Mouse (Mus musculus) Patski (cell line): ENCODE results near the gene Asb6. TPM values are rescaled to one million over a fixed set of nuclear protein-coding genes. Genes with fewer than 3 reads are reported as not detected.
A peak's percentile ranks its signal among the peaks of the same experiment; 100 is the strongest.

ENCODE experiments used
- ATAC-seq: fragments of 100-300 bp; one replicate; pipeline ENCODE4 v1.8.0; 2021
- CTCF ChIA-PET: fragments of 350-600 bp; sonication (Branson Sonifier 250); formaldehyde crosslinking; loops from one replicate; lab custom pipeline; 2022; ENCODE audit warnings: inconsistent platforms; lab: Charles Lee
- POLR2A ChIA-PET: fragments of 350-600 bp; sonication (Branson Sonifier 250); formaldehyde crosslinking; loops from one replicate; lab custom pipeline; 2022; ENCODE audit warnings: antibody characterized with exemption, inconsistent platforms; lab: Charles Lee
- DNase-seq: peaks from one replicate; pipeline ENCODE4 v3.0.0-alpha.2; 2011; ENCODE audit warnings: low read depth, low spot score
- H3K27me3 ChIP-seq: fragments of 371-371 bp; one replicate; pipeline ENCODE4 v1.5.1; 2021
- CTCF ChIP-seq: fragments of 100-300 bp; IDR thresholded peaks from one replicate; pipeline ENCODE4 v1.5.1; 2021
- in situ Hi-C: fragments of 300-500 bp; cut with MboI; formaldehyde crosslinking; loops from 3 replicates; pipeline ENCODE4 v1.11.1; 2018; ENCODE audit warnings: low pct_unique_long_range_greater_than_20kb, mixed read lengths
- polyA plus RNA-seq: library from polyadenylated mRNA; unstranded; gene quantifications from one replicate; pipeline ENCODE4 v1.2.3, GENCODE M21; 2021

Gene Asb6
- polyA plus RNA-seq, 1 experiment from 2014 or later, result 36.8 TPM

DNA sequence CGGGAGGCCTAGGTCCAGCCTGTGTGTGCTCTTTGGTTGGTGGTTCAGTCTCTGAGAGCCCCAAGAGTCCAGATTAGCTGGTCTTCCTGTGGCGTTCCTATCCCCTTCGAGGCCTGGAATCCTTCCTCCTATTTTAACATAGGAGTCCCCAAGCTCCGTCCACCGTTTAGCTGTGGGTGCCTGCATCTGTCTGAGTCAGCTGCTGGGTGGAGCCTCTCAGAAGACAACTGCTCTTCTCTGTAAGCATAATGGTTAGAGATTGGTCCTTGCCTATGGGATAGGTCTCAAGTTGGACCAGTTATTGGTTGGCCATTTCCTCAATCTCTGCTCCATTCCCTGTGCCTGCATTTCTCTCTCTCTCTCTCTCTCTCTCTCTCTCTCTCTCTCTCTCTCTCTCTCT is 29.6 kb upstream of the Asb6 start:
- ChIA-PET POLR2A (no interaction called here), CTCF (no interaction called here)
- in situ Hi-C loops, result no loop called here
- H3K27me3 ChIP-seq, result no peaks in the 10 kb centered on the region
- no peak for DNase-seq
- ATAC-seq, result no peak
- TF ChIP-seq CTCF, result no peak

DNA sequence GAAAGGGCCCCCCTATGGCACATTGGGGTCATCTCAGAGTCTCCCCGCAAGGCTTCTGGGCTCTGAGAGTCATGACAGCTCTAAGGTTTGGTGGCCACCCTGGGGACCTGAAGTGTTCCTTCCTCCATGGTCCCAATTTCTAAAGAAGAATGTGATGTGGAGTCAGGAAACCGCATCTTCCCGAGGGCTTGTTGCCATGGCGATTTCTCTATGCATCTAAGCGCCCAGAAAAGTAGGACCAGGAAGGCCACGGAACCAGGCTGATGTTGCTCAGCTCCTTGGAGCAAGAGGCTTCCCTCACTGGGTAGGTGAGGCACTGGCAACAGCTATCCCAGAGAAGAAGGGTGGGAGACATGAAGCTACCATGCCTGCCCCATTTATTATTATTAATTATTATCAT is 26.9 kb upstream of the Asb6 start:
- ATAC-seq (no peak), DNase-seq (no peak)
- in situ Hi-C loops, result no loop called here
- ChIA-PET CTCF (interaction anchor here (1.1 kb wide), 1 partner anchor 15 kb away, joined by 4 read pairs; no protein-coding TSS in a partner anchor), POLR2A (no interaction called here)
- no peaks in the 10 kb centered on the region for H3K27me3 ChIP-seq
- TF ChIP-seq CTCF, result no peak

DNA sequence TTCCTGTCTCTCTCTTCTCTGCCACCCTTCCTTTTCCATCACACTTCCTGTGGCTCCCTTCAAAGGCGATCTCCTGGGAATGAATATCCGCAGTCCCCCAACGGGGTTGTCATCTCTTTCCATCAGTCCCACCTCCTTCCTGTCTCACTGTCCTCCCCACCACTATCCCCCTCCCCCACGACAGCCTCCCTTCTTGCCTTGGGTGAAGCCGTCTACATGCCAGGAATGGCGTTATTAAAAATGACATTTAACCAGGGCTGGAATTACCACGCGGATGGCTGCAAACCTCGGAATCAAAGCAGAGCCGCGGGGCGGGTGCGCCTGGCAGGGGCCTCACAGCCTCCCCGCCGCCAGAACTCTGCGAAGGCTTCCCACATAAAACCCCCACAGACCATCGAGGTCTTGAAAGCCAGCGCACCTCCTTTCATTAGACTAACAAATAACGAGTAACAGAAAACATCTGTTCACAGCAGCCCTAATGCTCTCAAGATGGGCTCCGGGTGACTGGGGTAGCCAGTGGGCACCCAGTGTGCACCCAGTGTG is 22.7 kb upstream of the Asb6 start:
- no peak for ATAC-seq
- POLR2A ChIA-PET, result interaction anchor here (0.6 kb wide), 1 partner anchor 374 kb away, joined by 4 read pairs; no protein-coding TSS in a partner anchor
- CTCF ChIA-PET, result no interaction called here

DNA sequence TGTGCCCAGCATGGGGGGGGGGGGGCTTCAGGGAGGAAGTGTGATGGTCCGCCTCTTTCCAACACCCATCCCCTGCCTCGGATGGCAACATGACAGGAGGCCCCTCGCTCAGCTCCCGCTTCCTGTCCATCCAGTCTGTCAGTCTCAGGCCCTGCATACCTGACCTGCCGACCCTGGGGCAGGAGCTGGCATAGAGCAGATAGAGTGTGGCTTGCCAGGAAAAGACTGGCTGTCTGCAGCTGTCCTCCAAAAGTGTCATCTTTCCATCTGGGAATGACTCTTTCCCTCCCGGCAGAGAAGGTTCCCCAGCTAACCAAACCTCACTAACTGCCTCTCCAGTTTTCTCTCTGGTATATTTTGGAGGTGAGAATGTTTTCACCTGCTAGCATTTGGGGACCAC is 20.4 kb upstream of the Asb6 start:
- DNase-seq (no peak), ATAC-seq (no peak)
- in situ Hi-C loops, result no loop called here
- POLR2A ChIA-PET, result no interaction called here
- no peaks in the 10 kb centered on the region for H3K27me3 ChIP-seq
- no peak for TF ChIP-seq CTCF
- CTCF ChIA-PET, result no interaction called here

More for the DNA sequence above, 22.7 kb upstream of the Asb6 start:
- in situ Hi-C loops, result no loop called here
- no peak for DNase-seq
- no peaks in the 10 kb centered on the region for H3K27me3 ChIP-seq
- TF ChIP-seq CTCF, result no peak

DNA sequence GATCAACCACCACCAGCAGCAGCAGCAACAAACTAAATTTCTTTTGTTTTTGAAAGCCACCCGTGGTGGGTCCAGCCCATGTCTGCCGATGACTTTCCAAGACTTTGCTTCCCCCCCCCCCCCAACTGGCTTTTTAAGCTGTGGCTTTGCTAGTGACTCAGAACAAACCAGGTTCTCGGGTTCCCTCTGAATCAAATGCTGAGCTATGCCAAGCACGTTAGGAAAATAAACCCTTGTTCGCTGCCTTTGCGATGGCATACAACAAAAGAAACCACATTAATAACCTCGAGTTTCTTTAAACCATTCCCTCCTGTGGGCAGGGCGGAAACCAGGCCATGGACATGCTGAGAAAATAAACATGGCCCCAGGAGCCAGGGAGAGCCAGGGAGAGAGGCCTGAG is 18.1 kb upstream of the Asb6 start:
- ChIA-PET CTCF (interaction anchor here (0.7 kb wide), 1 partner anchor 64 kb away, joined by 4 read pairs; no protein-coding TSS in a partner anchor), POLR2A (interaction anchor here (0.6 kb wide), 1 partner anchor 27 kb away, joined by 4 read pairs; no protein-coding TSS in a partner anchor)
- no peak for ATAC-seq
- no peak for TF ChIP-seq CTCF
- DNase-seq, result peak; percentile 89
- H3K27me3 ChIP-seq, result no peaks in the 10 kb centered on the region
- in situ Hi-C loops, result no loop called here

DNA sequence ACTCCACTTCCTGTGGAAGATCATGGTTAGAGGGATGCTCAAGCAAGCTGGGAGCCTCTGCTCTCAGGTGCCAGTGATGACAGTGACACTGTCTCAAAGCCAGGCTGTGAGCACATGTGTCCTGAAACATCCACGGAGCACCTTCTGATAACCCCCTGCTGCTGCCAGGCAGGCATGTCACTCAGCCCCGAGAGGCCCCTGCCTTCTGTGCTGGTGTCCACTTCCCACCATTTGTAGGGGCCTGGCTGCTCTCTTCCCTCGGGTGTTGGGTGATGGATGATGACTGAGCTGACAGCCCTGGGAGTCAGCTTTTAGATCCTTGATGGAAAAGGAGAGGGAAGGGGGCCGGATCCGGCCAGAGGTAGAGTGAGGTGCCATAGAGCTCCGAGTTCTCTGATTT is 16.6 kb upstream of the Asb6 start:
- POLR2A ChIA-PET, result no interaction called here
- DNase-seq (no peak), ATAC-seq (no peak)
- TF ChIP-seq CTCF, result no peak
- in situ Hi-C loops, result no loop called here
- no peaks in the 10 kb centered on the region for H3K27me3 ChIP-seq
- CTCF ChIA-PET, result interaction anchor here (0.9 to 1.8 kb wide), 3 partner anchors 38 to 96 kb away, joined by 3 to 4 read pairs (median 3); no protein-coding TSS in a partner anchor

DNA sequence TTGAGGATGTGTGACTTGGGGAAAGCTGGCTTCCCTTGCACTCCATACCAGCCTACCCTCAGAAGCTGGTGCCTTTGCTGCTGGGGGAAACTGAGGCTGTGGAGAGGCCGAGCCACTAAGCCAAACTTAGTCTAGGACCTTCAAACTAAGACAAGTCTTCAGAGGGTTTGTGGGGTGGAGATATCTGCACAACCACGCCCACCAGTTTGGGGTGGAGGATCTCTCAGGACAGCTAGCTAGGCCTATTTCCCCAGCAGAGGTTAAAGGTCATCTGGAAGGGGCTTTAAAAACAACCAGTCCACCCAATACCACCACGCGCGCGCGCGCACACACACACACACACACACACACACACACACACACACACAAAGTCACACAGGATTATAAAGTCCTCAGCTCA is 16.1 kb upstream of the Asb6 start:
- POLR2A ChIA-PET, result interaction anchor here (0.7 kb wide), 1 partner anchor 107 kb away, joined by 3 read pairs; no protein-coding TSS in a partner anchor
- no peak for DNase-seq
- no peak for TF ChIP-seq CTCF
- ATAC-seq, result no peak
- H3K27me3 ChIP-seq, result no peaks in the 10 kb centered on the region
- in situ Hi-C loops, result no loop called here
- CTCF ChIA-PET, result interaction anchor here (0.9 to 1.8 kb wide), 3 partner anchors 38 to 97 kb away, joined by 3 to 4 read pairs (median 3); no protein-coding TSS in a partner anchor

DNA sequence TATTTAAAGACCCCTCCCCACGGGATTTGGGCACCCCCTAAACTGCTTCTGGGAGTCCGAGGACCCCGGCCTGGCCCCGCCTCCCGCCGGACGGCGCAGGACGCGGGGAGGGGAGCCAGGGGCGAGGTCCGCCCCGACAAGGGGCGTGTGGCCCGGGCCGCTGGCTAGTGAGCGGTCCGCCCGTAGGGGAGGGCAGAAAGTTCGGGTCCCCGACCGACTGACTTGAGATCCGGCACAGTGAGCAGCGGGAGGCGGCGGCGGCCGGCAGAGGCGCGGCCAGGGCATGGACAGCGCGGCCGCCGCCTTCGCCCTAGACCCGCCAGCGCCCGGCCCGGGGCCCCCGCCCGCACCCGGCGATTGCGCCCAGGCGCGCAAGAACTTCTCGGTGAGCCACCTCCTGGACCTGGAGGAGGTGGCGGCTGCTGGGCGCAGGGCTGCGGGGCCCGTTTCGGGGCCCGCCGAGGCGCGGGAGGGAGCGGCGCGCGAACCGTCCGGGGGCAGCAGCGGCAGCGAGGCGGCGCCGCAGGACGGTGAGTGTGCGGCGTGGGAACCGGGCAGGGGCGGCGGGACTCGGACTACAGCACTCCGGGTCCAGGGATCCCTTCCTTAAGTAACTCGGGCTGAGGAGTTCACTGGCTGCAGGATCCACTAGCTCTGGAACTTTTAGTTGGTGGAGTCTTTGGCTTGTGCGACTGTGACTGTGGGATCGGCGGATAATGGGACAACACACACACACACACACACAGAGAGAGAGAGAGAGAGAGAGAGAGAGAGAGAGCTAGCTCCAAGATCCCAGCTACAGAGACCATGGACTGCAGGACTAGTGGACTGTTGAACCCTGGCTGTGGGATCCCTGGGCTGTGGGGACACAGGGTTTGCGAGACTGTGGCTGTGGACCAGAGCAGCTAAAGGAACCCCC is 15.3 kb upstream of the Asb6 start:
- no peak for ATAC-seq
- DNase-seq, result no peak
- H3K27me3 ChIP-seq, result no peaks in the 10 kb centered on the region
- ChIA-PET POLR2A (interaction anchor here (0.7 kb wide), 1 partner anchor 108 kb away, joined by 3 read pairs; no protein-coding TSS in a partner anchor), CTCF (interaction anchor here (1.5 kb wide), 1 partner anchor 98 kb away, joined by 4 read pairs; no protein-coding TSS in a partner anchor)
- in situ Hi-C loops, result no loop called here
- no peak for TF ChIP-seq CTCF

DNA sequence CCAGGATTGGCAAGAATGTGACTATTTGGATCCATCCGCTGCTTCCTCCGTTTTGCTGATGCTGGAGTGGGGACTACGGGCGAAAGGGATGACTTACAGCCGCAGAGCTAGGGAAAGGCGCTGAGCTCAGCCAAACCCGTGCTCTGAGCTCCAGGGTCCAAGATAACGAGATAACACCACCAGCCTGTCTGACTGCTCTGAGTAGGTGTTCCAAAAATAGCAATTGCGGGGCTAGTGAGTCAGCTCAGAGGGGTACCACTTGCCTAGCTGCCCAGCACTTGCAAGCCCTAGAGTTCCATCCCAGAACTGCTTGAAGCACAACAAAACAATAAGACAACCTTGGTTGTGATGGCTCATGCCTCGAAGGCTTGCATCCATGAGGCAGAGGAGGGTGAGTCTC is 12.5 kb upstream of the Asb6 start:
- ChIA-PET CTCF (interaction anchor here (0.8 kb wide), 1 partner anchor 20 kb away, joined by 4 read pairs; no protein-coding TSS in a partner anchor), POLR2A (no interaction called here)
- no peak for DNase-seq
- ATAC-seq, result peak; percentile 44
- no peaks in the 10 kb centered on the region for H3K27me3 ChIP-seq
- TF ChIP-seq CTCF, result no peak
- in situ Hi-C loops, result no loop called here

DNA sequence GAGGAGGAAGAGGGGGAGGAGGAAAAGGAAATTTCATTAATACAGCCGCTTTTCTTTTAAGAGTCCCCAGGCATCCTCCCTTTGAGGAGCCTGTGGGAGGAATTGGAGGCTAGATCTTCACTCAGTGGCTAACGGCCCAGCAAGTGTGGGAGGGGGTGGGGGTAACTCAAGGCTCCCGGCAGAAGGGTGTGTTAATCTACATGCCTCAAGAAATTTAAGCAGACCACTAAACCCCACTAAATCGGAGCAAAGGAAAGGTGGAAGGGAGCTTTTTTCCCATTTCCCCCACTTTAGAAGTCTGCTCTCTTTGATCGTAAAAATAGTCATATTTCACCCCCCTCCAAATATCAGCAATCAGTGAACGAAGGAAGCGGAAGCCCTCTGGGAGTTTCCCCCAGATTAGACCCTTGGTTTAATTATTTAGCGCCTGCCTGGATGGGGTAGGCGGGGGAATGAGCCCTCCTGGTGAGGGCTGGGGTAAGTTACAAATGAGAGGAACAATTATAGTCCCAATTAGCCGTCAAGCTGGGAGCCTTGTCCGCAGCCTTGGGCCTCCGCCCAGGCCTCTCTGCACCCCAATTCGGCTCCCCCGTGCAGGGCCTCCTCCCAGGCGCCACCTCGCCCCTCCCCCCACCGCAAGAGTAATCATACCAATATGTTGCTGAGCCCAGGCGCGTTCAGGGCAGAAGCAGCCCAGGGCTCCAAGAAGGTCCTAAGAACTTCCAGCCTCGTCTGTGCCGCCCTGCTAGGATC is 6.3 kb upstream of the Asb6 start:
- POLR2A ChIA-PET, result no interaction called here
- no peaks in the 10 kb centered on the region for H3K27me3 ChIP-seq
- ATAC-seq, result no peak
- CTCF ChIA-PET, result no interaction called here
- no peak for TF ChIP-seq CTCF
- DNase-seq, result no peak
- in situ Hi-C loops, result no loop called here
